Mouse (Mus musculus): Measurements from ENCODE around the gene Utp11. TPM values are rescaled to one million over a fixed set of nuclear protein-coding genes. Genes with fewer than 3 reads are reported as not detected.

Gene Utp11
- polyA plus RNA-seq, 2 experiments = 16.4 to 22.4 TPM

DNA sequence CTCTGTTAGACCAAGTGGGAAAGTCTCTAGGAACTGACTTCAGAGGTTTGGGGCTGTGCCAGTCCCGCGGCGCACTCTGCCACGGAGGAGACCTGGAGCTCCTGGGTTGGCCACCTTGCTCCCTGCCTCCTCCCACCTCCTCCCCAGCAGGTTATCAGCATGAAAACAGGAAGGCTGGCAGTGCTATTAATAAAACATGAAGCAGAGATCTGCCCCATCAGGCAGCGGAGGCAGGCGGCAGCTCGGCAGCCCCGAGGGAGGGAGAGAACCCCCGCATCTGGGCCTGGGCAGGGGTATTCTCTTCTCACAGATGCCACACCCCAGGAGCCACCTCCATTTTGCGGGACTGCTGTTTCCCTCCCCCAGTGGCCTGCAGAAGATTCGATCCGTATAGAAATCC is 53.7 kb downstream of the Utp11 start:
- no peak overlapping the region for H3K4me3 ChIP-seq (ENCODE audit: insufficient read depth in 1 of 2, low read depth in 2 of 2, low read length in 2 of 2)
- no peak overlapping the region for H3K9ac ChIP-seq (replicated peaks)
- peaks cover 8% of the 10 kb centered on the region for H3K27me3 ChIP-seq (ENCODE audit: control insufficient read depth, insufficient read depth, low read length)
- no peak for TF ChIP-seq CTCF (IDR thresholded peaks at IDR 0.05; ENCODE audit: low read depth)
- TF ChIP-seq EP300 (IDR thresholded peaks at IDR 0.05; ENCODE audit: low read depth) = no peak
- ATAC-seq (ENCODE audit: insufficient read depth) = no peak
- 21% methylated on average over 12 of the region's 12 CpGs for WGBS (ENCODE audit: insufficient replicate concordance)
- no peaks in the 10 kb centered on the region for H3K9me3 ChIP-seq (ENCODE audit: control insufficient read depth, low read length)
- H3K4me2 ChIP-seq (ENCODE audit: low read depth) = no peak overlapping the region
- peaks cover 1 to 7% of the 10 kb centered on the region in 2 experiments for H3K4me1 ChIP-seq (replicated peaks; ENCODE audit: control insufficient read depth in 2 of 2, insufficient read depth in 2 of 2, low read length in 1 of 2)
- no peak for DNase-seq (ENCODE audit: low read depth in 3 of 3, low spot score in 3 of 3)
- H3K27ac ChIP-seq = no peak overlapping the region
- no peaks in the 10 kb centered on the region for H3K36me3 ChIP-seq (replicated peaks; ENCODE audit: control insufficient read depth, insufficient read depth, low read depth)

DNA sequence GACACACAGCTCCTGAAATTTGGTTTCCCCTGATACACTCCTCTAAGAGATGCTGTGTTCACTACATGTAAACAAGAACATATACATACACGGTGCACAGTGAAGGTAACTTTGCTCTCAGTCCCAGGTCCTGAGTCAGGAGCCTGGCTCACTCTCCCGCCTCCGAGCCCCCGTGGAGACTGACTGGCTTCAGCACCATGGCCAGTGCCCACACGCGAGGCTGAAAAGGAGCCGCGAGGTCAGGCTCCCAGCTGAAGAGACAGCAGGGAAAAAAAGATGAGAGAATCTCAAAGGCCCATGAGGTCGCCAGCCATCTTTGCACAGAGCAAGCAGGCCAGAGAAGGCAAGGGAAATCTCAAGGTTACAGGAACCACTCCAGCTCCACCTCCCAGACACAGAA is 60.1 kb downstream of the Utp11 start:
- WGBS (ENCODE audit: insufficient replicate concordance) = 9% methylated on average over 9 of the region's 9 CpGs
- ATAC-seq (ENCODE audit: insufficient read depth) = no peak
- TF ChIP-seq CTCF (IDR thresholded peaks at IDR 0.05; ENCODE audit: low read depth) (no peak), EP300 (IDR thresholded peaks at IDR 0.05; ENCODE audit: low read depth) (no peak)

DNA sequence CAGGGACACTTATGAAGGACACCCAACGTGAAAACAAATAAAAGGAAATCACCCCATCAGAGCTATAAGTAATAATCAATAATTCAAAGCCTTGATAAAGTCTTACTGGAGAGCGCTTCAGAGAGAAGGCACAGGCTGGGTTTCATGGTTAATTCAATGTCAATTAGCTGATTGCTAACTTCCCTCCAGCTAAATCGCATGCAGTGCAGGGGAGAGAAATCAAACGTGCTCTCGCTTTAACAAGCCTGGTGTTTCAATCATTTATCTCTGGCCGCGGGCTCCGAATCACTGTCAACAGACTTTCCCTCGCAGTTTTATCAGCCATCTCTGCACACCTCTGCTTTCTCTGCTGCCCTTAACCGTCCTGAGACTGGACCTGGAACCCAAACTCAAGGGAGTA is 60.5 kb downstream of the Utp11 start:
- ATAC-seq (ENCODE audit: insufficient read depth) (no peak), DNase-seq (ENCODE audit: low read depth in 3 of 3, low spot score in 3 of 3) (no peak)
- WGBS (ENCODE audit: insufficient replicate concordance) = 62% methylated on average over 10 of the region's 10 CpGs
- Histone ChIP-seq H3K27me3 (ENCODE audit: control insufficient read depth, insufficient read depth, low read length) (no peaks in the 10 kb centered on the region), H3K9me3 (ENCODE audit: control insufficient read depth, low read length) (no peaks in the 10 kb centered on the region), H3K4me2 (ENCODE audit: low read depth) (no peak overlapping the region), H3K27ac (no peak overlapping the region), H3K4me3 (ENCODE audit: insufficient read depth in 1 of 2, low read depth in 2 of 2, low read length in 2 of 2) (no peak overlapping the region), H3K9ac (replicated peaks) (no peak overlapping the region), H3K4me1 (replicated peaks; ENCODE audit: control insufficient read depth in 2 of 2, insufficient read depth in 2 of 2, low read length in 1 of 2) (no peaks in the 10 kb centered on the region), H3K36me3 (replicated peaks; ENCODE audit: control insufficient read depth, insufficient read depth, low read depth) (no peaks in the 10 kb centered on the region)
- TF ChIP-seq CTCF (IDR thresholded peaks at IDR 0.05; ENCODE audit: low read depth) (no peak), EP300 (IDR thresholded peaks at IDR 0.05; ENCODE audit: low read depth) (no peak)

More for the DNA sequence above, 60.1 kb downstream of the Utp11 start:
- no peak overlapping the region for H3K9ac ChIP-seq (replicated peaks)
- H3K9me3 ChIP-seq (ENCODE audit: control insufficient read depth, low read length) = no peaks in the 10 kb centered on the region
- no peaks in the 10 kb centered on the region for H3K36me3 ChIP-seq (replicated peaks; ENCODE audit: control insufficient read depth, insufficient read depth, low read depth)
- no peak overlapping the region for H3K4me3 ChIP-seq (ENCODE audit: insufficient read depth in 1 of 2, low read depth in 2 of 2, low read length in 2 of 2)
- no peaks in the 10 kb centered on the region for H3K27me3 ChIP-seq (ENCODE audit: control insufficient read depth, insufficient read depth, low read length)
- no peak overlapping the region for H3K27ac ChIP-seq
- H3K4me1 ChIP-seq (replicated peaks; ENCODE audit: control insufficient read depth in 2 of 2, insufficient read depth in 2 of 2, low read length in 1 of 2) = no peaks in the 10 kb centered on the region
- H3K4me2 ChIP-seq (ENCODE audit: low read depth) = no peak overlapping the region
- DNase-seq (ENCODE audit: low read depth in 3 of 3, low spot score in 3 of 3) = no peak

DNA sequence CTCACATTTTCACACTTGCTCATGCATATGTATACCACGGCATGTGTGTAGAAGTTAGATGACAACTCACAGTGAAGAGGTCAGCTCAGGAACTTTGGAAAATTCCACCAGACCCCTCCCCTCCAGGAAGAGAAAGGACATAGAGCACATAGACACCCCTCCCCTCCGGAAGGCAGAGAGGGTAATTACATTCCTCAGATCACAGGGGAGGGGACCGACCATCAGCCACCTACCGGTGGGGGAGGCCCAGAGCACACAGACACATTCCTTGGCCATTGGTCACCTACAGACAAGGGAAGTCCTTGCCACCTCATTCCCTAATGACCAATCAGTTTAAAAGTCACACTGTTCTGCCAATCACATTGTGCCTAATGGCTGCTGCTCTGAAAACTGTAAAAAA is 61.9 kb downstream of the Utp11 start:
- TF ChIP-seq EP300 (IDR thresholded peaks at IDR 0.05; ENCODE audit: low read depth) (no peak), CTCF (IDR thresholded peaks at IDR 0.05; ENCODE audit: low read depth) (no peak)
- Histone ChIP-seq H3K4me3 (ENCODE audit: insufficient read depth in 1 of 2, low read depth in 2 of 2, low read length in 2 of 2) (no peak overlapping the region), H3K27ac (no peak overlapping the region), H3K36me3 (replicated peaks; ENCODE audit: control insufficient read depth, insufficient read depth, low read depth) (no peaks in the 10 kb centered on the region), H3K9ac (replicated peaks) (no peak overlapping the region), H3K4me2 (ENCODE audit: low read depth) (no peak overlapping the region), H3K4me1 (replicated peaks; ENCODE audit: control insufficient read depth in 2 of 2, insufficient read depth in 2 of 2, low read length in 1 of 2) (no peaks in the 10 kb centered on the region), H3K9me3 (ENCODE audit: control insufficient read depth, low read length) (no peaks in the 10 kb centered on the region), H3K27me3 (ENCODE audit: control insufficient read depth, insufficient read depth, low read length) (no peaks in the 10 kb centered on the region)
- no peak for ATAC-seq (ENCODE audit: insufficient read depth)
- WGBS (ENCODE audit: insufficient replicate concordance) = 35% methylated on average over 4 of the region's 4 CpGs
- DNase-seq (ENCODE audit: low read depth in 3 of 3, low spot score in 3 of 3) = no peak

MicroRNAs within 50 kb of the gene (microRNA counts, 519-probe panel; counts per million panel counts)
- microRNA mmu-miR-697 = 69.9 counts per million

Small RNAs within 50 kb of the gene (microRNA-seq; reads per million reads assigned to microRNA genes)
- not detected for gene Gm24721
- gene Mir697 = not detected

Other genes with a start within 250 kb of the Utp11 start
- gene 3100002H09Rik, start 82.8 kb downstream of the Utp11 start, polyA plus RNA-seq (2012; rRNA removed) = not detected in 2 replicates
- gene 3100002H09Rik, start 82.8 kb downstream of the Utp11 start, polyA plus RNA-seq (2014; fragmentation: Nextera tagmentation; extraction: Ambion mirVana) = not detected in 2 replicates
- gene Pou3f1, start 36.8 kb downstream of the Utp11 start, polyA plus RNA-seq (2012; rRNA removed) = 0.01 and 0.02 TPM in 2 replicates
- gene Pou3f1, start 36.8 kb downstream of the Utp11 start, polyA plus RNA-seq (2014; fragmentation: Nextera tagmentation; extraction: Ambion mirVana) = not detected in 2 replicates
- gene Fhl3, start 7.1 kb upstream of the Utp11 start, polyA plus RNA-seq (2012; rRNA removed) = 2.8 TPM in 2 replicates
- gene Fhl3, start 7.1 kb upstream of the Utp11 start, polyA plus RNA-seq (2014; fragmentation: Nextera tagmentation; extraction: Ambion mirVana) = 2.7 and 2.9 TPM in 2 replicates
- 21.2 and 42.1 TPM in 2 replicates for gene Sf3a3, start 21.2 kb upstream of the Utp11 start, polyA plus RNA-seq (2012; rRNA removed)
- gene Sf3a3, start 21.2 kb upstream of the Utp11 start, polyA plus RNA-seq (2014; fragmentation: Nextera tagmentation; extraction: Ambion mirVana) = 59.2 and 63.6 TPM in 2 replicates
- 36.6 and 40.3 TPM in 2 replicates for gene Inpp5b, start 48.2 kb upstream of the Utp11 start, polyA plus RNA-seq (2012; rRNA removed)
- gene Inpp5b, start 48.2 kb upstream of the Utp11 start, polyA plus RNA-seq (2014; fragmentation: Nextera tagmentation; extraction: Ambion mirVana) = 36.7 and 40.0 TPM in 2 replicates
- 4.3 and 7.1 TPM in 2 replicates for gene Mtf1, start 108.5 kb upstream of the Utp11 start, polyA plus RNA-seq (2012; rRNA removed)
- gene Mtf1, start 108.5 kb upstream of the Utp11 start, polyA plus RNA-seq (2014; fragmentation: Nextera tagmentation; extraction: Ambion mirVana) = 10.9 and 15.2 TPM in 2 replicates
- gene Yrdc, start 157.1 kb upstream of the Utp11 start, polyA plus RNA-seq (2012; rRNA removed) = 19.0 and 20.9 TPM in 2 replicates
- gene Yrdc, start 157.1 kb upstream of the Utp11 start, polyA plus RNA-seq (2014; fragmentation: Nextera tagmentation; extraction: Ambion mirVana) = 21.7 and 21.9 TPM in 2 replicates
- gene 1110065P20Rik, start 157.6 kb upstream of the Utp11 start, polyA plus RNA-seq (2012; rRNA removed) = 10.6 and 11.9 TPM in 2 replicates
- gene 1110065P20Rik, start 157.6 kb upstream of the Utp11 start, polyA plus RNA-seq (2014; fragmentation: Nextera tagmentation; extraction: Ambion mirVana) = 15.2 and 15.4 TPM in 2 replicates
- 0.06 and 0.08 TPM in 2 replicates for gene Maneal, start 168.6 kb upstream of the Utp11 start, polyA plus RNA-seq (2012; rRNA removed)
- gene Maneal, start 168.6 kb upstream of the Utp11 start, polyA plus RNA-seq (2014; fragmentation: Nextera tagmentation; extraction: Ambion mirVana) = 0.06 TPM in 1 of 2 replicates, not detected in the other
- not detected in 2 replicates for gene Epha10, start 187.3 kb upstream of the Utp11 start, polyA plus RNA-seq (2012; rRNA removed)
- gene Epha10, start 187.3 kb upstream of the Utp11 start, polyA plus RNA-seq (2014; fragmentation: Nextera tagmentation; extraction: Ambion mirVana) = not detected in 2 replicates
- gene 9930104L06Rik, start 243.4 kb upstream of the Utp11 start, polyA plus RNA-seq (2012; rRNA removed) = 5.8 and 5.9 TPM in 2 replicates
- gene 9930104L06Rik, start 243.4 kb upstream of the Utp11 start, polyA plus RNA-seq (2014; fragmentation: Nextera tagmentation; extraction: Ambion mirVana) = 0.94 and 1.5 TPM in 2 replicates
- gene Cdca8, start 245.7 kb upstream of the Utp11 start, polyA plus RNA-seq (2012; rRNA removed) = 48.0 and 61.8 TPM in 2 replicates
- gene Cdca8, start 245.7 kb upstream of the Utp11 start, polyA plus RNA-seq (2014; fragmentation: Nextera tagmentation; extraction: Ambion mirVana) = 91.6 and 102 TPM in 2 replicates